8 mouse cellular contexts compared by ENCODE assay signal in genomic region chr17:86144537-86145078, GRCm38 (mm10). TPM values are rescaled to one million over a fixed set of nuclear protein-coding genes. Genes with fewer than 3 reads are reported as not detected.
A peak's percentile ranks its signal among the peaks of the same experiment; 100 is the strongest.
DNase-seq lines count a peak whose midpoint lies in the region; ATAC-seq lines count a peak whose summit lies in the region.

No protein-coding gene starts in this region.

- H3K27me3 ChIP-seq in neural tube, embryonic 11.5 days (ENCODE audit: control insufficient read depth, insufficient read depth, low read length) = no peaks in the 10 kb centered on the region
- no peaks in the 10 kb centered on the region for H3K27me3 ChIP-seq in forebrain, embryonic 14.5 days (replicated peaks; ENCODE audit: control insufficient read depth, insufficient read depth, low read length)
- no peaks in the 10 kb centered on the region for H3K27me3 ChIP-seq in neural tube, embryonic 14.5 days (ENCODE audit: control insufficient read depth, insufficient read depth, low read length)

- H3K4me3 ChIP-seq in neural tube, embryonic 11.5 days (ENCODE audit: low read depth, low read length) = peak overlapping the region; percentile 71
- peak overlapping the region; percentile 63 for H3K4me3 ChIP-seq in forebrain, embryonic 14.5 days (ENCODE audit: low read depth, low read length)
- peak overlapping the region; percentile 68 for H3K4me3 ChIP-seq in neural tube, embryonic 14.5 days (ENCODE audit: low read depth, low read length)

- H3K36me3 ChIP-seq in neural tube, embryonic 11.5 days (ENCODE audit: control insufficient read depth, insufficient read depth, low read length) = no peaks in the 10 kb centered on the region
- H3K36me3 ChIP-seq in forebrain, embryonic 14.5 days (ENCODE audit: control insufficient read depth, insufficient read depth, low read length) = peaks cover 2% of the 10 kb centered on the region; the same call in 1 of the 2 replicates
- peaks cover 5% of the 10 kb centered on the region; the same call in 1 of the 2 replicates for H3K36me3 ChIP-seq in neural tube, embryonic 14.5 days (ENCODE audit: control insufficient read depth, insufficient read depth, low read length)

- ATAC-seq in neural tube, embryonic 11.5 days (ENCODE audit: insufficient read depth, low FRiP score, low TSS enrichment) = peak; percentile 70
- peak; percentile 81 for ATAC-seq in forebrain, embryonic 14.5 days
- ATAC-seq in neural tube, embryonic 14.5 days (ENCODE audit: low read depth) = peak; percentile 76; the same call in 1 of the 2 replicates

- no peak overlapping the region for H3K27ac ChIP-seq in neural tube, embryonic 11.5 days (ENCODE audit: low read depth, low read length)
- peak overlapping the region; percentile 36; the same call in 1 of the 2 replicates for H3K27ac ChIP-seq in forebrain, embryonic 14.5 days (ENCODE audit: low read depth, low read length)
- 0 out of 2 replicates have a peak overlapping the region, but pooled peaks have one; percentile 28 for H3K27ac ChIP-seq in neural tube, embryonic 14.5 days (ENCODE audit: low read depth, low read length)

- H3K4me2 ChIP-seq in neural tube, embryonic 11.5 days (ENCODE audit: low read depth) = peak overlapping the region; percentile 88
- H3K4me2 ChIP-seq in forebrain, embryonic 14.5 days (ENCODE audit: low read length) = peak overlapping the region; percentile 91
- H3K4me2 ChIP-seq in neural tube, embryonic 14.5 days (ENCODE audit: low read depth, low read length) = peak overlapping the region; percentile 85

- peak; percentile 18 for DNase-seq in adrenal gland, postnatal 25 days
- no peak for DNase-seq in adrenal gland, postnatal 4 days (ENCODE audit: low spot score in 2 of 2)
- DNase-seq in neural tube, embryonic 11.5 days (ENCODE audit: low spot score) = no peak
- DNase-seq in neural tube, embryonic 10.5 days (ENCODE audit: extremely low spot score, low spot score) = no peak
- no peak for DNase-seq in forebrain, embryonic 14.5 days (ENCODE audit: low spot score)
- DNase-seq in liver = peak; percentile 25
- DNase-seq in layer of hippocampus, postnatal 14 days (ENCODE audit: low spot score in 2 of 2) = no peak

- H3K9me3 ChIP-seq in neural tube, embryonic 11.5 days (ENCODE audit: control insufficient read depth, low read length) = no peaks in the 10 kb centered on the region
- H3K9me3 ChIP-seq in forebrain, embryonic 14.5 days (replicated peaks; ENCODE audit: control insufficient read depth, low read length) = no peaks in the 10 kb centered on the region
- H3K9me3 ChIP-seq in neural tube, embryonic 14.5 days (ENCODE audit: control insufficient read depth, low read length) = no peaks in the 10 kb centered on the region

- peaks cover 6% of the 10 kb centered on the region for H3K4me1 ChIP-seq in neural tube, embryonic 11.5 days (ENCODE audit: control insufficient read depth, insufficient read depth, low read length)
- H3K4me1 ChIP-seq in forebrain, embryonic 14.5 days (ENCODE audit: control insufficient read depth, insufficient read depth, low read length) = peaks cover 9% of the 10 kb centered on the region
- H3K4me1 ChIP-seq in neural tube, embryonic 14.5 days (ENCODE audit: control insufficient read depth, insufficient read depth, low read length) = peaks cover 11% of the 10 kb centered on the region; the same call in 1 of the 2 replicates

- under 1% methylated on average over 33 of the region's 33 CpGs for WGBS in neural tube, embryonic 11.5 days
- WGBS in forebrain, embryonic 14.5 days = under 1% methylated on average over 33 of the region's 33 CpGs
- WGBS in neural tube, embryonic 14.5 days = under 1% methylated on average over 33 of the region's 33 CpGs

- H3K9ac ChIP-seq in neural tube, embryonic 11.5 days (ENCODE audit: low read length) = peak overlapping the region; percentile 78
- peak overlapping the region; percentile 82 for H3K9ac ChIP-seq in forebrain, embryonic 14.5 days (ENCODE audit: low read length)
- H3K9ac ChIP-seq in neural tube, embryonic 14.5 days (replicated peaks; ENCODE audit: low read depth, low read length) = peak overlapping the region; percentile 52

RNA-seq across cellular contexts. Expression of gene Srbd1, which starts 0.4 kb away (rescaled TPM):
- 19.7 and 25.5 TPM in 2 replicates for total RNA-seq in adrenal gland, postnatal 25 days (2021)
- total RNA-seq in adrenal gland, postnatal 4 days (2021) = 10 to 100 TPM; 19.3 to 23.2 TPM
- polyA plus RNA-seq in neural tube, embryonic 11.5 days (2014; fragmentation: Nextera tagmentation; extraction: Ambion mirVana) = 9.7 and 12.0 TPM in 2 replicates
- 9.6 and 11.1 TPM in 2 replicates for polyA plus RNA-seq in forebrain, embryonic 14.5 days (2014; fragmentation: Nextera tagmentation; extraction: Ambion mirVana)
- polyA plus RNA-seq in neural tube, embryonic 14.5 days (2014; fragmentation: Nextera tagmentation; extraction: Ambion mirVana) = 7.0 and 8.9 TPM in 2 replicates
- total RNA-seq in layer of hippocampus, postnatal 14 days (2021) = 10 to 100 TPM; 13.0 to 13.6 TPM

RNA-seq across cellular contexts. Expression of gene Prkce, which starts 23.0 kb away (rescaled TPM):
- 22.8 and 25.8 TPM in 2 replicates for total RNA-seq in adrenal gland, postnatal 25 days (2021)
- 10 to 100 TPM; 25.2 to 27.4 TPM for total RNA-seq in adrenal gland, postnatal 4 days (2021)
- 13.3 and 14.8 TPM in 2 replicates for polyA plus RNA-seq in neural tube, embryonic 11.5 days (2014; fragmentation: Nextera tagmentation; extraction: Ambion mirVana)
- polyA plus RNA-seq in forebrain, embryonic 14.5 days (2014; fragmentation: Nextera tagmentation; extraction: Ambion mirVana) = 16.9 and 26.1 TPM in 2 replicates
- polyA plus RNA-seq in neural tube, embryonic 14.5 days (2014; fragmentation: Nextera tagmentation; extraction: Ambion mirVana) = 40.8 and 44.3 TPM in 2 replicates
- 100 to 1,000 TPM; 380 TPM for total RNA-seq in layer of hippocampus, postnatal 14 days (2021)

Comparison
In these comparisons a context has a peak if more than half of its experiments do, and no peak if none do; other contexts are left out.
1. DNase-seq: peak in adrenal gland, postnatal 25 days (single experiment) and liver (single experiment); none in adrenal gland, postnatal 4 days (0 of 2), neural tube, embryonic 11.5 days (single experiment), neural tube, embryonic 10.5 days (single experiment), forebrain, embryonic 14.5 days (single experiment) and layer of hippocampus, postnatal 14 days (0 of 2).
2. RNA of gene Prkce, which starts 23.0 kb away (total RNA-seq): 380 TPM in layer of hippocampus, postnatal 14 days; 25.2 to 27.4 TPM in adrenal gland, postnatal 4 days and 22.8 to 25.8 TPM in adrenal gland, postnatal 25 days; every median in the first group is over 10 times any median in the second.
3. Peak in every context shown above with its lines, with median percentiles within 50 percentile points of each other: ATAC-seq, H3K4me2 ChIP-seq, H3K4me3 ChIP-seq and H3K9ac ChIP-seq.